ENCODE assay signal across 11 mouse cellular contexts in genomic region chr2:172914018-172914417, GRCm38 (mm10). TPM values are rescaled to one million over a fixed set of nuclear protein-coding genes. Genes with fewer than 3 reads are reported as not detected.
A peak's percentile ranks its signal among the peaks of the same experiment; 100 is the strongest.
DNase-seq lines count a peak whose midpoint lies in the region; ATAC-seq and TF ChIP-seq lines count a peak whose summit lies in the region.
"Had no signal": no experiment of that assay in that cellular context is flagged by ENCODE, and none has a peak within 500 bp of the region (broad histone marks: within the 10 kb centered on the region; RNA-seq: fewer than 3 reads in every experiment).

No protein-coding gene starts in this region.

- H3K27me3 ChIP-seq in intestine, postnatal 0 days (replicated peaks; ENCODE audit: control insufficient read depth, insufficient read depth, low read length) = no peaks in the 10 kb centered on the region
- no peaks in the 10 kb centered on the region for H3K27me3 ChIP-seq in lung, postnatal 0 days (replicated peaks; ENCODE audit: insufficient read depth, low read length)

- ATAC-seq in intestine, postnatal 0 days = peak; percentile 90
- peak; percentile 75 for ATAC-seq in lung, postnatal 0 days
- ATAC-seq in erythroblast, adult 5-6 weeks (replicated peaks; ENCODE audit: low FRiP score, poor library complexity, severe bottlenecking) = no peak

- no peak overlapping the region for H3K4me3 ChIP-seq in intestine, postnatal 0 days (ENCODE audit: low read depth, low read length)
- H3K4me3 ChIP-seq in lung, postnatal 0 days (ENCODE audit: low read depth, low read length) = no peak overlapping the region

- peak; percentile 11 to 33 for DNase-seq in lung, adult 18-20 months
- DNase-seq in lung, postnatal 25 days (ENCODE audit: low spot score) = no peak
- peak; percentile 41 for DNase-seq in lung, postnatal 0 days (ENCODE audit: low spot score)
- no peak for DNase-seq in retina, postnatal 1 day
- DNase-seq in Muller cell, postnatal 12 days (ENCODE audit: inconsistent ontology term) = no peak
- no peak for DNase-seq in right cerebral cortex, postnatal 36 days (ENCODE audit: low spot score in 2 of 2)
- DNase-seq: B cell, adult 2 months; right cerebral cortex, adult 18-20 months had no signal

- no peak overlapping the region for H3K9ac ChIP-seq in intestine, postnatal 0 days (ENCODE audit: low read depth, low read length)
- no peak overlapping the region for H3K9ac ChIP-seq in lung, postnatal 0 days (replicated peaks; ENCODE audit: low read depth)

- peak overlapping the region; percentile 57 for H3K27ac ChIP-seq in intestine, postnatal 0 days (ENCODE audit: low read depth, low read length)
- no peak overlapping the region for H3K27ac ChIP-seq in lung, postnatal 0 days (ENCODE audit: low read length)

- H3K9me3 ChIP-seq in intestine, postnatal 0 days (ENCODE audit: control insufficient read depth) = no peaks in the 10 kb centered on the region
- no peaks in the 10 kb centered on the region for H3K9me3 ChIP-seq in lung, postnatal 0 days (ENCODE audit: low read length)

- peaks cover 3% of the 10 kb centered on the region; the same call in 1 of the 2 replicates for H3K4me1 ChIP-seq in intestine, postnatal 0 days (replicated peaks; ENCODE audit: control insufficient read depth, insufficient read depth, low read length)
- H3K4me1 ChIP-seq in lung, postnatal 0 days (ENCODE audit: insufficient read depth, low read depth, low read length) = no peaks in the 10 kb centered on the region

- no peak for TF ChIP-seq CTCF in intestine, postnatal 0 days (IDR thresholded peaks at IDR 0.05; ENCODE audit: low read depth)
- no peak for TF ChIP-seq CTCF in lung, postnatal 0 days (IDR thresholded peaks at IDR 0.05)

- no peaks in the 10 kb centered on the region; the same call in 1 of the 2 replicates for H3K36me3 ChIP-seq in intestine, postnatal 0 days (ENCODE audit: control insufficient read depth, insufficient read depth)
- H3K36me3 ChIP-seq in lung, postnatal 0 days (ENCODE audit: insufficient read depth, low read length) = no peaks in the 10 kb centered on the region

- H3K4me2 ChIP-seq in intestine, postnatal 0 days (replicated peaks; ENCODE audit: low read depth) = no peak overlapping the region
- peak overlapping the region; percentile 27; the same call in 1 of the 2 replicates for H3K4me2 ChIP-seq in lung, postnatal 0 days (replicated peaks; ENCODE audit: low read depth, low read length)
- H3K4me2 ChIP-seq: liver, embryonic 11.5 days had no signal

- WGBS in intestine, postnatal 0 days = 61% methylated on average over 14 of the region's 14 CpGs
- 62% methylated on average over 14 of the region's 14 CpGs for WGBS in lung, postnatal 0 days

- TF ChIP-seq EP300 in lung, postnatal 0 days (IDR thresholded peaks at IDR 0.05) = no peak

RNA-seq across cellular contexts. Expression of gene Bmp7, which starts 26.1 kb away (rescaled TPM):
- 37.6 and 41.1 TPM in 2 replicates for polyA plus RNA-seq in intestine, postnatal 0 days (2015; fragmentation: Nextera tagmentation; extraction: Ambion mirVana)
- polyA plus RNA-seq in lung, postnatal 0 days (2015; fragmentation: Nextera tagmentation; extraction: Ambion mirVana) = 1.1 and 1.7 TPM in 2 replicates
- total RNA-seq in erythroblast, adult 5-6 weeks (2015; ENCODE audit: low replicate concordance) = not detected in 2 replicates
- 0.26 TPM in 1 of 2 replicates, not detected in the other for total RNA-seq in erythroblast, adult 5-6 weeks (2017; ENCODE audit: low replicate concordance)

Comparison
In these comparisons a context has a peak if more than half of its experiments do, and no peak if none do; other contexts are left out.
1. DNase-seq: peak in lung, adult 18-20 months (2 of 2) and lung, postnatal 0 days (single experiment); none in lung, postnatal 25 days (single experiment), retina, postnatal 1 day (single experiment), Muller cell, postnatal 12 days (single experiment) and right cerebral cortex, postnatal 36 days (0 of 2).
2. RNA of gene Bmp7, which starts 26.1 kb away (polyA plus RNA-seq): 37.6 to 41.1 TPM in intestine, postnatal 0 days; 1.1 to 1.7 TPM in lung, postnatal 0 days; every median in the first group is over 10 times any median in the second.